Mouse (Mus musculus) megakaryocyte, adult 5-6 weeks (primary cell): ENCODE measurements at regions not wholly inside any gene's neighbourhood (a gene's known extent, or its start where the extent isn't known, plus 50 kb on each side); places are given as distances from the start of the nearest gene placed in this dataset.

Experiments used
- ATAC-seq: 2 replicates; pipeline ENCODE4 v1.8.0; 2016; ENCODE audit warnings: mild to moderate bottlenecking, inconsistent platforms; ENCODE audit not compliant: poor library complexity, severe bottlenecking

DNA sequence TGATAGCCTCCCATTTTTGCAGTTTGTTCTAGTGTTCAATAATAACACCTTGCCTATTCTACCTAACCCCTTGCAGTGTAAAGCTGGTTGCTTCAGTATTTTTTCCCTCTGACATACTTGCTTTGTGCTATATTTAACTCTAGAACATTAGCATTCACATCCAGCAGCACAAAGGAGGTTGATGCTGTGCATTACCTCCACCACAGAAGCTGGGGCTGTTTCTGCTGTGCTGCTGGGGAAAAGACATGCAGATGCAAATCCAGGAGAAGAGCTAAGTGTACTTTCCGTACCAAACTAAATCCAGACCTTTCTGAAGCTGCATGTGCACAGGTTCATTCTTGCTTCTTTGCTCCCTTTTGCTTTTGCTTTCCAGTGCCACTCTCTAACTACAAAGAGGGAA lies 403.9 kb upstream of the Mef2c start:
- no peak for ATAC-seq

DNA sequence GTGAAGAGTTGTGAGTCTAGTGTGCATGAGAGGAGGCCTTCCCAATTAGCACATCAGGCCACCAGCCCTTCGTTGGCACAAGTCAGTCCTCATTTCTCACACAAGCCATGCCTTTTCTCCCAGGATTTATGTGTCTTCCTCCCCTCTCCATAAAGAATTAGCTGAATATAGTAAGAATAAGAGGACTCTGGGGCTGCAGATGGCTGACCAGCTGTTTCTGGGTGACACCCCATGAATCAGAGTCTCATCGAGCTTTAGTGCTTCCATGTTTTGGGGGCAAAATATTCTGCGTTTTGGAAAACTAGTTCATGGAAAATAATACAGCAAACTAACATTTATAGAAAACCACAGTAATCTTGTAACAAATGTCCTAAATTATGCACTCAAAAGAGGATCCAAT lies 393.2 kb upstream of the Mef2c start:
- ATAC-seq = no peak

DNA sequence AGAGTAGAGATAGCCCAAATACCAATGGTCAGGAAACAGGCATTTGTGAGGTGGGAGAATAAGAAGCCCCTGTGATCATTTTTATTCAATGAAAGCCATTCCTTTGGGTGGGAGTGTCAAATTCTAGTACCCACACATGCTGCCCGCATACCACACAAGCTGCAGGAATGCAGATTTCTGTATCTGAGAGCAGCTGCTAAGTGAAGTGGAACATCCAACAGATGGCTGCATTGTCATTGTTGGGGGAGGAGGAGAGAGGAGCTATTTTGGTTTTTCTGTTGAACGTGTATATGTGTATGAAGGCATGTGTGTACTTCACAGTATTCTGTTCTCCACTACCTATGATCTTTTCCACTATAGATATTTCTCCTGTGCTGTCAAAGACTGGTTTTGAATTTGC lies 392.3 kb upstream of the Mef2c start:
- ATAC-seq = no peak

DNA sequence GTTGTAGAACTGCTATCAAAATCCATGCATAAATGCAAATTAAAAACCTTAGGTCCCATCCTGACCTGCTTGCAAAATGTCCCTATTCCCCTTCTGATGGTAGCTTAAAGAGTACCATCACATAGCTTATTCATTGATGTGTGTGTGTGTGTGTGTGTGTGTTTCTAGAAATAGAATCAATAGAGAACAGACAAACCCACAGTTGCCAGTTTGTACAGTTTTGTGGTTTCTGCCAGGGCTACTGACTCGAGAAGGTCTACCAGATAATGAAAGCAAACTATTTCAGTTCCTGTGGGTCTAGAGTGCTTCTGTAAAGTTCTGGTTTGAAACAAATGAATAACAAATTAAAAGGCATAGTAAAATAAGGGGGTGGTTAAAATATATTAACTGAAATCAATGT lies 391.5 kb upstream of the Mef2c start:
- ATAC-seq = peak; percentile 69

DNA sequence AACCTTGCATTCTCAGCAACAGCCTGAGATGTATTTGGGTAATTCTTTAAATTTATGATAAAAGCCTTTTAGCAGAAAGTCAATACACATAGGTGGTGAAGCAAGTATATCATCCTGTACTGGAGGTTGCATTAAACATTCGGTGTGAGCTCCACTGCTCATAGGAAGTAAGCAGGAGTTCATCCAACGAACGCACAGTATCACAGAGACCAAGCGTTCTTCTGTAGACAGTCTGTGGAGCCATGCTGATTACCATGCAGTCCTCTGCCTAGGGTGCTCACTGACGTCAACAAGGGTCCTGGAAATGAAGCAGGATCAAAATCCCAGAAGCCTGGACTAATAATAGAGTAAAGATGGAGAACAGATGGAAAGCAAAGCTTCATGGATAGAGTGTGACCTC lies 391.1 kb upstream of the Mef2c start:
- 0 out of 2 replicates have a peak, but pooled peaks have one; percentile 22 for ATAC-seq

DNA sequence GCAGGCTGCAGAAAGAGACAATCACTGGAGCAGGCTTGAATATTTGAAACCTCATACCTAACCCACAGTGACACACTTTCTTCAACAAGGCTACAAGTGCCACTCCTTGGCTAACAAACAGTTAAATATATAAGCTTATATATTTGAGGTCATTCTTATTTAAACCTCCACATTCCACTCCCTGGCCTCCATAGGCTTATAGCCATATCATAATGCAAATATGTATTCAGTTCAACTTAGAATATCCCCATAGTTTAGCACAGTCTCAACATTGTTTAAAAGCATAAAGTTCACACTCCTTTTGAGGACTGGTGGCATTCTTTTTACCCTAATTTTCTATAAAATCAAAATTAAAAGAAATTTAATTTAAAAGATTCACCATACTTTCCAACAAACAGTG lies 390.0 kb upstream of the Mef2c start:
- ATAC-seq = no peak

DNA sequence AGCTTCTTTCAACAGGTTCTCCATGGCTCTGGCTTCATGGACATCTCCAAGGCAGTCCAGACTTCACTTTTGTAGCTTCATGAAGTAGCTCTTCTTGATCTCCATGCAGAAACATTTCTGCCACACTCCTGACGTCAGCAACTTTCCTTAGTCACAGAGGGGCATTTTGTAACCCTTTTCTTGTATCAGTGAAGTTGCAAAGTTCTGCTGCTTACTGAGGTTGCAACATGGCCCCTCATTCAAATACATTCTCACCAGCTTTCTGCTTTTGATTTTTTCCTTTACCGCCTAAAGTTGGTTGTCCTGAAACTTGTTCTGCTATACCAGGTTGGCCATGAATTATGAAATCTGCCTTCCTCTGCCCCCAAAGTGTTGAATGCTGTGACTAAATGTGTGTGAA lies 389.4 kb upstream of the Mef2c start:
- peak; percentile 36 for ATAC-seq

DNA sequence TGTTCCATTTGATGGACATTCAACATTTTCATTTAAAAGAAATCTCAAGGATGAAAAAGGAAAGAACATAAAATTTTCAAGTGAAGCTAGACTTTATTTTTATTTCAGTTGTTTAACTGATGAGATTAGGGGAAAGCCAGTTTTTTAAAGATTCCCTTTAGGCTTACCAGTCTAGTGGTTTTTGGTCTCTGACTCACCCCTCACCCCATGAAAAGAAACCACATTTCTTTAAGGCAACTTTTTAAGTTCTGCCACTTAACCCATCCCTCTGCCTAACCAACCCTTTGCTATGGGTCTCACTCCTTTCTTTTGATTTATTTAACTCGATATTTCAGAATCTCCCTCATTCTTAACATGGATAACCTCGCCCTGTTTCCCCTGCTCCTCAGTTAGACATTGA lies 388.1 kb upstream of the Mef2c start:
- ATAC-seq = no peak

DNA sequence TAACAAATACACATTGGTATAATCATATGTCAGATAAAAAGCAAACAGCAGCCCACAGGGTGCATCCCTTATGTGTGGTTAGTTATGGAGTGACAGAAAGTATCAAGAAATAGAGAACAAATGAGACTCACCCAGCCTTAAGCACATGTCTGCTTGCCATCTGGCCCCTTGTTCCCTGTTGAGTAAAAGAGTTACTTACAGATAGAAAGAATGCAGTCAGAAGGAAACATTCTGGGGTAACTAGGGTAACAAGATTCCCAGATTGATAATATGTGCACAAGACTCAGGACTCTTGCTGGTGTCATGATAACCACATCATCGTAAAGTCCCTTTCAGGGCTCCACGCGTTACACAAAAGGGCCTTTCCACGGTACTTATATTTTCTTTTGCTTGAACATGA lies 383.5 kb upstream of the Mef2c start:
- no peak for ATAC-seq

DNA sequence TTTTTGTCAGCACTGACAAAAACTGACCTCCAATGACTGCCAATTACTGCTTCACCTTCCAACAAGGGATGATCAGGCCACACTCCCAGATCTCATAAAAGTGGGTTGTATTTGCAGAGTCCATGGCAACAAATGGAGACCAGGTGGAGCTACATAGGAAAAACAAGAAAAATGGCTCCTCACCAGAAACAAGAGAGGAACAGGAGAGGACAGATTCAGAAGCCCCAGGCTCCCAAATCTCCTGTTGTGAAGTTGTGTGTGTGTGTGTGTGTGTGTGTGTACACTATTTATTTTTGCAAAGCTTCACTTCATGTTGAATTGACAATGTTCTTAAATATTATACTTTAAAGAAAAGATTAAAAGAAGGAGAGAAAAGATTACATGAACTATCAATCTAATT lies 380.2 kb upstream of the Mef2c start:
- no peak for ATAC-seq

DNA sequence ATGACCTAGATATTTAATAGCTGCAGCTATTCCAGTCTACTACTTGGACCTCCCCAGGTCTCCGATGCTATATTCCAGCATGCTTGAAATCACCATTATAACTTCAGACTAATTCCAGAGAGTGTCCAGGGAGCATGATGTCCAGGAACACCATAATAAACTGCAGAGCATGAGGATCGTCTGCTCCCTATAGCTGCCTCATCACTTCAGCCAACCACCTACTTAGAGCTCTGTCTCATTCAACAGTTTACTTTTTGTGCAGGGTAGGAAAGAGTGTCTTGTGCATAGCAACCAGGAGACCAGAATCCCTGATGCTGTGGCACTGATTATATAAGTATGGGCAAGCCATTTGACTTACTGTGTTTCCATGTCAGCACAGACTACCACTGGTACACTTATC lies 379.2 kb upstream of the Mef2c start:
- ATAC-seq = no peak

DNA sequence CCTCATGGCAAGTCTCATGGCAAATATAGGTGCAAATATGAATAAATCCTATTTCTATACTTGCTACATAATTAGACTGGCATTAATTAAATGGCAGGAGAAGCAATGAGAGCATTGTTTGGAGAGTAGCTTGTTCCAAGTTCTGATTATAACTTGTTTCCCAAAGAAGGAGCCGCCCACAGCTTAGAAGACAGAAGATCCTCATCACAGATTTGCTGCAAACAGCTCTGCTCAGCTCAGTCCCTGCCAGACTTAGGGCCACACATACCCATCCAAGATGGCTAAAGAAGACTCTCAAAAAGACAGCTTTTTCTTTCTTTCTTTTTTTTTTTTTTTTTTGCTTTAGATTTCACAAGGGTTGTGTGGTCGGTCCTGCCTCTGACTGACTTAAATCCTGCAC lies 377.4 kb upstream of the Mef2c start:
- ATAC-seq = no peak

DNA sequence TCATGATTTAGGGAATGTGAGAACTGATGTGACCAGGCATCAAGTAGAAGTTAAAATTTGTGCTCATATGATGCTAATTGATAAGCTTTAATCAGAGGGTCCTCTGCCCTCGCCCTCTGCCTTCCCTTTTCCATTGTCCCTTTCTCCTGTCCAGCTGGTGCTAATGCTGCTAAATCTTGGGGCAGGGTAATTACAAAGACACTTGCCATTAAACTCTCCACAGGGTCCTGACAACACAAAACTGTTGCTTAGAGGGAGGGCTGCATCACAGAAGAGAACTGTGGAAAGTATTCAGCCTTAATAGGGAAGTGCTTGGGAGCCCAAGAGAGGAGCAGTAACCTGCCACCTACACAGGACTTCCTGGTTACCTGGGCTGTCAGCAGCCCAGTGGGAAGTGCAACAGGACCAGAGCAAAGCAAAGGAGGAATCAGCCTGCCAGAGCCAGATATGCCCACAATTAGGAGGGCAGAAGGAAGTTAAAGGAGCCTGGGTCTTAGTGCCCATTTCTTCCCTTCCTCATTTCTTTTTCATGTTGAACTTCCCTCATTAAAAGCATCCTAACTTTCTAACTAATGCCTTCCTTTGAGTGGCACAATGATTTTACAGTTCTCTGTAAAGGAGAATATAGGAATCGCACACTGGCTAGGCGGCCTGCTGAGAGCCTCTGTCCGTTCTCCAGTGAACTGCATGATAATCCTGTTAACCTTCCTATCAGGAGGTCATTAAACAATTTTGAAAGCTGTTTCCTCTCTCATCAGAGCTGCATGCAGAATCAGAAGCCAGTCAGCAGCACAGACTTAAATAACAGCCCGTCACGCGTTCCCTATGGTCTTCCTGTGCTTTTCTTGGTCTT lies 372.5 kb upstream of the Mef2c start:
- peak; percentile 64 for ATAC-seq

DNA sequence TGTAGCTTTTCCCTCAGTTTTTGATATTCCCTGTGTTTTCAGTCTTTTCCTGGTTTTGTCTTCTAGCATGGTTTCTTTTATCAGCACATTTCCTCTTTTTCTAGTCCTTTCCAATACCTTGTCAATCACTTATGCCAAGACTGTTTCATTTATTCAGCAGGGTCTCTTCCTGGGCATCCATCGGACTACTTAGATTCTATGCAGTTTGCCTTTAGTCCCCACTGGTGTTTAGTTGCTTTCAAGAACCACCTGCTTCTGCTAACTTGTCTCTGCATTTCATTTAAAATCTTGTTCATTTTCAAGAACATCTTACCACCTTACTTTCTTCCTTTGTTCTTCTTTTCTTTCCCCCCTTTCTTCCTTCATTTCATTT lies 371.9 kb upstream of the Mef2c start:
- no peak for ATAC-seq

DNA sequence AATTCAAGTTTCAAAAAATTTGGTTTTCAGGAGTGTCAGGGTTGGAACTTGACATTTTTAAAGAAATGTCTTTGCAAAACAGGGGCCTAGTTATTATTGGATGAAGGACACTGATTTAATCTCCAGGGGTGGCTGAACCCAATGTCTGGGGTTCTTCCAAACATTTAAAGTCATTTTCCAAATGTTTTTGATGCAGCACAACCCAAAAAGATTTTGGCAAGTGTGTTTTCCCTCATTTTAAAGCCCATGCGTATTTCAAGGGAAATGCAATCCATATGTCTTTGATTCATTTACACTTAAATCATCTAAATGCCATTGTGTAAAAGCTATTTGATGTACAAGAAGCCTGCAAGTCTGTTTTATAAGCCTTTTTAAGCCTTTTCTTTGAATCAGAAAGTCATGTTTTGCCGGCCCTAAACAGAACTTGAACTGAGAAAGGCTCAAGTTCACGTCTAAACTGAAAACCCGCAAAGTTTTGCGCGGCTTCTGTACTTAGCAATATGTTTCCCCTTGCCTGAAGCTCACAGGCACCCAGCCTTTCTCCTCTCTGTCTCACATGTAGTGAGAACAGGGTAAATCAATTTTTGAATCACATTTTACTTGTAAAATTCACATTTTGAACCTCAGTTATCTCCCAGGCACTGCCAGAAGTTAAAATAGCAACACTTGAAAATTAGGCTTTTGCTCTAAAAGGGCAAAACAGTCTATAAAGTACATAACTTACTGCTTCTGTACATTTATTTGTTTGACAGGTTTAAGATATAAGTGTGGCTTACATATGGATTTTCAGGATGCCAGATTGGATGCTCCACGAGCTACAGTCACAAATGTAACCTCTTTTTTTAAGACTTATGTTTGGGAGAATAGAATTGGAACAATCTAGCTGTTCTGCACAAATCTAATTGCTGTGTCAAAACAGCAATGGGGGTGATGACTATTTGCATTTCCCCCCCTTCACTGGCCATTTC lies 370.9 kb upstream of the Mef2c start:
- ATAC-seq = no peak

DNA sequence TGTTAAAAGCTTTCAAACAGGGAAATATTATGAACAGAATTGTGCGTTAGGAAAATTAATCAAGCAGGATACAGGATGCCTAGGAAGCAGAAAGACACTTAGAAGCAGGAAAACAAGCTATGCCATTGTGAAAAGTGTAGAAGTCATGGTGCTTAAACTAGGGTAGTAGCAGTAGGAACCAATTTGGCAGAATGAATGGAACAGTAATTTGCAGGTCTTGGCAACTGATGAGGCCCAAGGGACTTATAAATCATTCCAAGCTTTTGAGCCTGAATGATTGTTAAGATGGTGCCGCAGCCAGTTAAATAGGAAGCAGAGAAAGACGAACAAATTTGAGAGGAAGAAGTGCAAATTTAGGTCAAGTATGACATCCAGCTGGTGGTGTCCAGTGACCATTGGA lies 360.5 kb upstream of the Mef2c start:
- no peak for ATAC-seq

DNA sequence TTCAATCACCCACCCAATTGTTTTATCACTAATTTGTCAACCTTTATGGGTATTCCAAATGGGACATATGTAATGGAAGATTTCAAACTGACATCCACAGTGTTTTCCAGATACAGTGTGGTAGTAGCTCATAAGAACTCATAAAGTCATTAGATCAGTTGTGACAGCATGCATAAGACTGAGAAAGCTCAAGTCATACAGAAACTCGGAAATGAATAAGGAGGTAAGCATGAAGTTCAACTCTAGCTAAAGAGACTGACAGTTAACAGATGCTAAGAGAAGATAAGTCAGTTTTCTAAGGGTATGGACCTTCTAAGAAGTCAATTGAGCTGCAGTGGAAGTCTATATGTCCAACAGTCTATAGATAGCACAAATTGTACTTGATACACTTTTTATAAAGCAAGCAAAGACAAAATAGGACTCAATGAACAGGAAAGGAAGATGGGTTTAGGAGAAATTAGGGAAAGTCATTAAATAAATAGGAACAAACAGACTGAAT lies 349.2 kb upstream of the Mef2c start:
- no peak for ATAC-seq

DNA sequence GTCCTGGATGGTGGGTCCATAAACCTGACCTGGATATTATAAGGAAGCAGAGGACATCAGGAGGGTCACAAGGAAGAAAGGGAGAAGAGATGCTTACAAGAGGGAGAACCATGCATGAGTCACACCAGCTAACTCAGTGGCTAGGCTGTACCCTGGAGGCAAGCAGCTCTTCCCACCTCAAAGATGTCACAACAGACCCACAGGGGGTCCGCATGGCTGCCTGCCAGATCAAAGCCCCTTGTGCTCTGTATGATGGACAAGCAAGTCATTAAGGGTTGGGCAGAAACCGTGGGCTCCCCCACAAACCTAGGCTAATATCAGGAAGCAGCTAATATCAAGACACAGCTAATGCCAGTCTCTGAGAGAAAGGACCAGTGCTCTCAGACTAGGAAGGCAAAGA lies 343.9 kb upstream of the Mef2c start:
- ATAC-seq = no peak

DNA sequence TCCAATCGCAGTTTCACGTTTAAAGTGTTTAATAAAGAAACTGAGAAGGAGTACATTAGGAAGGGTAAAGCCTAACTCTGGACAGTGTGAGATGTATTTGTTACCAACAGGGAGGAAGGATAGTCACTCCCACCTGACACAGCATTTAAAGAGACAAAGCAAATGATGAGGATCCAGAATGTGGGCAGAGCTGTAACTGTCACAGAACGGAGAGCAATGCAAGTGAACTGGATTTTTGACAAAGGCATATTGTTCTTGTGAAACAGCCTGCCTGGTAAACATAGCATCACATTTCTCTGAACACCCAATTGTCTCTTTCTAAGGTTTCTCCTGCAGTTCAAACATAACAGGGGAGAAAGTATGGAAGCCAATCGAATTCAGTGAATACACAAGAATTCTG lies 341.1 kb upstream of the Mef2c start:
- no peak for ATAC-seq

DNA sequence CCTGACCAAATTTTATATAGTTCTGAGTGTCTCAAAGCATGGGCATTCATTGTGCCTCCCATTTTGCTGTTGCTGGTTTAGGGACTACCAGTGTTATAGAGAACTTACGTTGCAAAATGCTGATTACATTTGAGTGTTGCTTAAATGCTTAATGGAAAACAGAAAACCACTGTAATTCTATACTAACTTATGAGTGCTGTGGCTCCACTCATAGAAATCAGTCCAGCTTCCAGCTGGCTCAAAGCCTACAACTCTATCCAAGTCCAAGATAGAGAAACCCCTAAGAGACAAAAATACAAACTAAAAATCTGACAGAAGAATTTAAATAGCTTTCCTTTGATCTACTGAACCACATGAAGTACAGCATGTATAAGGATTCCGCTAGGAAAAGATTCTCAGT lies 328.7 kb upstream of the Mef2c start:
- no peak for ATAC-seq

DNA sequence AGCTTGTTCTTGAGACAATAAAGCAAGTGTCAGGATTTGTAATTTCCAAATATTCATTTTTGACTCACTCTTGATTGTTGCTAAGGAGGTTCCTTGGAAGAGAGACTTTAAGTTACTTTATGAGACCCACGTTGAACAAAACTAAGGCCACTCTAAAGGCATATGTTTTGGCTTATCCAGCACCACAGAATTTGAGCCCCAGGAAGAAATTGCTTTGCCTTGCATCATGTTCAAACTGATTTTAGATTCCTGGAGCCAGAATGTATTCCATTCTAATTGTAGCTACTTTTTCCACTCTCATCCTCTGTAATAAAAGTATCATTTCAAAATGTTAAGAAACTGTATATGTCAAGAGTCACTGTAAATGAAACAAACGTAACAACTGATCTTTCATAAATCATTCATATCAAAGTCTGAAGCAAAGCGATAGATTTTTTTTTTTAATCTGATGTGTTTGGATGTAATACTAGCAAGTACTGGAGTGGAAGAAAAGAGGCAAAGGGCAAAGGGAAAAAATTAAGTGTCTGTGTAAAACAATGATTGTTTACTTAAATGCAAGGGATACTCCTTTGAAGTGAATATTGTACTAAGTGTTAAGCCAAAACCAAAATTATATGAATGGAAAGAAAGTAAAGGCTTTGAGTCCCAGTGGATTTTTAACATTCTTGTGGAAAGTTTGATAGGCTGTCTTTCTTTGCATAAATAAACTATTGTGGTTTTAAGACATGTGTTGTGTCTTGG lies 301.7 kb upstream of the Mef2c start:
- ATAC-seq = no peak
